ENCODE assay signal across 8 mouse cellular contexts in genomic region chrX:145504717-145505415, GRCm38 (mm10). TPM values are rescaled to one million over a fixed set of nuclear protein-coding genes. Genes with fewer than 3 reads are reported as not detected.
DNase-seq lines count a peak whose midpoint lies in the region; ATAC-seq and TF ChIP-seq lines count a peak whose summit lies in the region.

Gene Amot (minus strand): TSS chrX:145505181.

- peak within 1 kb of the TSS; percentile 68 to 80 for H3K4me3 ChIP-seq in ES-E14 (ENCODE audit: insufficient read depth in 1 of 2, low read depth in 1 of 2, low read length in 2 of 2, poor library complexity in 1 of 2, severe bottlenecking in 1 of 2)
- peak within 1 kb of the TSS; percentile 54 for H3K4me3 ChIP-seq in forebrain, embryonic 15.5 days
- H3K4me3 ChIP-seq in layer of hippocampus, adult 2 months = peak within 1 kb of the TSS; percentile 62
- peak within 1 kb of the TSS; percentile 51 for H3K4me3 ChIP-seq in lung, embryonic 14.5 days (ENCODE audit: low read depth, low read length)

- H3K9ac ChIP-seq in ES-E14 (ENCODE audit: insufficient read depth, low read depth, low read length, poor library complexity, severe bottlenecking) = peak within 1 kb of the TSS; percentile 70
- peak within 1 kb of the TSS; percentile 55 for H3K9ac ChIP-seq in forebrain, embryonic 15.5 days (replicated peaks)
- peak within 1 kb of the TSS; percentile 50 for H3K9ac ChIP-seq in lung, embryonic 14.5 days

- no peak for TF ChIP-seq CTCF in layer of hippocampus, adult 2 months (conservative IDR thresholded peaks at IDR 0.05)
- no peak for TF ChIP-seq CTCF in lung, embryonic 14.5 days (IDR thresholded peaks at IDR 0.05; ENCODE audit: low read depth)

- no peak within 1 kb of the TSS for H3K27ac ChIP-seq in ES-E14 (ENCODE audit: insufficient read depth, low read depth, low read length, poor library complexity, severe bottlenecking)
- H3K27ac ChIP-seq in forebrain, embryonic 15.5 days (replicated peaks) = peak within 1 kb of the TSS; percentile 40; the same call in 1 of the 2 replicates
- H3K27ac ChIP-seq in layer of hippocampus, adult 2 months = peak within 1 kb of the TSS; percentile 68
- H3K27ac ChIP-seq in lung, embryonic 14.5 days (ENCODE audit: low read depth) = peak within 1 kb of the TSS; percentile 82

- peak; percentile 93 for ATAC-seq in forebrain, embryonic 15.5 days (replicated peaks)
- peak; percentile 92 for ATAC-seq in lung, embryonic 14.5 days (ENCODE audit: insufficient read depth)
- peak; percentile 61; the same call in 1 of the 2 replicates for ATAC-seq in neutrophil, adult 5-6 weeks (ENCODE audit: extremely low read depth, insufficient number of reproducible peaks, low FRiP score, poor library complexity, severe bottlenecking)

- H3K4me2 ChIP-seq in forebrain, embryonic 15.5 days (replicated peaks) = peak within 1 kb of the TSS; percentile 56
- peak within 1 kb of the TSS; percentile 64 for H3K4me2 ChIP-seq in lung, embryonic 14.5 days

- H3K36me3 ChIP-seq in ES-E14 (ENCODE audit: control insufficient read depth, insufficient read depth, low read length, poor library complexity, severe bottlenecking) = no peaks in the 10 kb centered on the region
- H3K36me3 ChIP-seq in forebrain, embryonic 15.5 days = no peaks in the 10 kb centered on the region
- no peaks in the 10 kb centered on the region for H3K36me3 ChIP-seq in lung, embryonic 14.5 days (ENCODE audit: insufficient read depth)

- 21% methylated on average over 33 of the region's 34 CpGs for WGBS in forebrain, embryonic 15.5 days
- 9% methylated on average over 30 of the region's 34 CpGs for WGBS in lung, embryonic 14.5 days

- intact Hi-C loops in heart, postnatal 14 days (cut with DNase I) = loop anchor here (10.0 kb wide), 2 partner anchors 90 to 1190 kb away; partner anchors contain the start of gene Alg13

- peak; percentile 59 for DNase-seq in ES-E14 (ENCODE audit: low read depth, low spot score)
- DNase-seq in cerebellum, adult 11-12 months = peak; percentile 72
- peak; percentile 83 to 84 for DNase-seq in heart, postnatal 14 days
- peak; percentile 70 to 75 for DNase-seq in layer of hippocampus, adult 2 months (ENCODE audit: low spot score in 2 of 2)
- DNase-seq in lung, embryonic 14.5 days = peak; percentile 89
- DNase-seq in thymus, adult 18-20 months = peak; percentile 63 to 69

- H3K9me3 ChIP-seq in ES-E14 (ENCODE audit: control insufficient read depth, insufficient read depth, low read depth, low read length) = no peaks in the 10 kb centered on the region
- H3K9me3 ChIP-seq in forebrain, embryonic 15.5 days = no peaks in the 10 kb centered on the region
- H3K9me3 ChIP-seq in lung, embryonic 14.5 days (ENCODE audit: low read depth, low read length) = no peaks in the 10 kb centered on the region

- H3K4me1 ChIP-seq in ES-E14 (ENCODE audit: control insufficient read depth in 2 of 2, insufficient read depth in 2 of 2, low read length in 2 of 2, poor library complexity in 1 of 2) = no peaks in the 10 kb centered on the region
- 0 out of 2 replicates have a peak, but pooled peaks cover 7% of the 10 kb centered on the region for H3K4me1 ChIP-seq in forebrain, embryonic 15.5 days
- H3K4me1 ChIP-seq in lung, embryonic 14.5 days (ENCODE audit: insufficient read depth) = no peaks in the 10 kb centered on the region

- in situ Hi-C loops in ES-E14 (cut with MboI; ENCODE audit: low sequenced_read_pairs in 2 of 2, unreplicated experiment in 2 of 2) = no loop called here

- H3K27me3 ChIP-seq in forebrain, embryonic 15.5 days = no peaks in the 10 kb centered on the region
- H3K27me3 ChIP-seq in lung, embryonic 14.5 days (ENCODE audit: insufficient read depth, low read length) = no peaks in the 10 kb centered on the region

TF ChIP-seq in ES-E14, 5 proteins besides CTCF, POLR2A, EP300 and RAD21:
- no peak for TF ChIP-seq ZNF384 (IDR thresholded peaks at IDR 0.05; ENCODE audit: low read depth, low read length)
- no peak for TF ChIP-seq MAFK (IDR thresholded peaks at IDR 0.05; ENCODE audit: insufficient read depth, low read depth, low read length)
- no peak for TF ChIP-seq HCFC1 (IDR thresholded peaks at IDR 0.05; ENCODE audit: borderline replicate concordance, insufficient read depth, low read length)
- no peak for TF ChIP-seq ZC3H11A (IDR thresholded peaks at IDR 0.05; ENCODE audit: borderline replicate concordance, low read depth, low read length)
- TF ChIP-seq CHD2 (IDR thresholded peaks at IDR 0.05; ENCODE audit: low read depth, low read length) = no peak

RNA-seq across cellular contexts. Expression of gene Amot, which starts in this region (rescaled TPM):
- total RNA-seq in ES-E14 (2012; rRNA removed) = 6.9 and 15.4 TPM in 2 replicates
- polyA plus RNA-seq in forebrain, embryonic 15.5 days (2015; fragmentation: Nextera tagmentation; extraction: Ambion mirVana) = 8.4 and 10.3 TPM in 2 replicates
- 1 to 10 TPM; 5.2 to 6.3 TPM for total RNA-seq in heart, postnatal 14 days (2021)
- total RNA-seq in layer of hippocampus, adult 2 months (2021) = 10 to 100 TPM; 26.7 to 31.9 TPM
- 9.0 and 10.4 TPM in 2 replicates for polyA plus RNA-seq in lung, embryonic 14.5 days (2014; fragmentation: Nextera tagmentation; extraction: Ambion mirVana)
- total RNA-seq in neutrophil, adult 5-6 weeks (2017) = 0.37 and 0.70 TPM in 2 replicates

Comparison
In these comparisons a context has a peak if more than half of its experiments do, and no peak if none do; other contexts are left out.
1. Peak in ATAC-seq in neutrophil, adult 5-6 weeks; RNA of the gene not detected or under 1 TPM.